Mouse (Mus musculus): ENCODE measurements around the gene Cntf.
"Not testable (repeated sequence)": the region's sequence is repeated elsewhere in the genome, so short reads cannot be mapped to it uniquely, and the experiment has no call there.

The Cntf gene

DNA sequence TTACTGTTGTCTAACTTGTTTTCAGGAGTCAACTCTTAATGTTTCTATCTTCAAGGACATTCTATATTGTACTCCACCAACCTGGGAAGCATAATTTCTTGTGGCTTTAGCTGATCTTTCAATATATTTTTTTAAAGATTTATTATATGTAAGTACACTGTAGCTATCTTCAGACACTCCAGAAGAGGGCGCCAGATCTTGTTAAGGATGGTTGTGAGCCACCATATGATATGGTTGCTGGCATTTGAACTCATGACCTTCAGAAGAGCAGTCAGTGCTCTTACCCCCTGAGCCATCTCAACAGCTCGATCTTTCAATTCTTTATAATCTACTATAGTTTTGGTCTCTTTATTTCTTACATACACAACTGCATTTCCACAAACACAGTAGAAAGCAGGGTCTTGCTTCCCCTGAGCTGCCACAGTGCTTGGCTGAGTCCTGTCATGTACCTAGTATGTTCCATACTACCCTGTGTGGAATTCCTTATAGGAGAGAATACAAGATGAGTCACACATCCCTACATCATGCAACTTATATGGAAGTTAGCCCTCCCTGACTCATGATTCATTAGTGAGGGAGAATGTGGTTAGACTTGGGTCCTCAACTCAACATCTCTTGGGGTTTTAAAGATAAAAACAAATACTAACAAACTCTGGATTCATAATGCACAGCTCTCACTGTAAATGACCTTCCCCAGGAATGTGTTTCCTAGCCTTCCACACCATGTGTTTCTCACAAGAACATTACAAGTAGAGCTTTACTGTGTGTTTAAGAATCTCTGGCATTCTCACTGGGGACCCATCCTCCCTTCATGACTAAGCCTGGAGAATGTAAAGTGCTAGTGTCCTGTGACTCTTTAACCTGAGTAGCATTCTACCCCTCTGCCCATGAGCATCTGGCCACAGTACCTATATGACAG lies 3.0 kb downstream of the Cntf start:
- peak; percentile 13 for DNase-seq (ENCODE audit: low read depth, low spot score)

DNA sequence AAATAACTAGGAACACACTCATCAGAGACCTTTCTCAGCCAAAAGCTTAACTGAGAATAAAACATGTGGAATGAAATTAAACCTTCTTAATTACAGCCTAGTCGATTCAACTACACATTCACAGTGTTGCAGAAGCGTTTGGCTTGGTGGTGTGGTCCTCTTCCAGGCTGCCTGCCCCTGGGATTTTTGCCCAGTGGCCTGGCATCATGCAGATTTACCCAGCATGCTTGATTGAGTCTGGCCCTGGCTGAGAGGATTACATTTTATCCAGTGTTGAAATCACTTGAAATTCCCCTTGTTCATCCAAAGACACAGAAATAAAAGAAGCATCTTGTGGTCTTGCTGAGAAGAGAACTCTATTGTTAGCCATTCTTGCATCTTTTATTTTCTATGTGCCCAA lies 5.8 kb downstream of the Cntf start:
- no peak for DNase-seq (ENCODE audit: low read depth, low spot score)

DNA sequence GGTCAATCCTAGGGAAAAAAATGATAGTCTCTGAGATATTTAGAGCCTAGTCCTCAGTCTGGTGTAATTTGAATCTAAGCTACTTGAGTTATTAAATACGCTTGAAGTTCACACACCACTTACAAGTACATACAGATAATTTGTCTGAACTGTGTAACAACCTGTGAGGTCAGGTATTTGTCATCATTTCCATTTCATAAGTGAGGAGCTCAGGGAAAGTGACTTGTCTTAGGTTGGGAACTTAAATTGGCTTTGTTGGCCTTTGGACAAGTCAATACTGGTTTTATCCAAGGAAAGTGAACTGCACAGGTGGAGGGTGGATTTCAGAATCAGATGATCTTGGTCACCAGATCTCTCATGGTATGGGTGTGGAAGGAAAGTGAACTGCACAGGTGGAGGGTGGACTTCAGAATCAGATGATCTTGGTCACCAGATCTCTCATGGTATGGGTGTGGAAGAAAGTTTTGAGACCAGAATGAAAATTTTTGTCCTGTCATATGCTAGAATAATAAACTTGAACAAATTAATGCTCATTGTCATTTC lies 6.4 kb downstream of the Cntf start:
- DNase-seq (ENCODE audit: low read depth, low spot score): no peak

DNA sequence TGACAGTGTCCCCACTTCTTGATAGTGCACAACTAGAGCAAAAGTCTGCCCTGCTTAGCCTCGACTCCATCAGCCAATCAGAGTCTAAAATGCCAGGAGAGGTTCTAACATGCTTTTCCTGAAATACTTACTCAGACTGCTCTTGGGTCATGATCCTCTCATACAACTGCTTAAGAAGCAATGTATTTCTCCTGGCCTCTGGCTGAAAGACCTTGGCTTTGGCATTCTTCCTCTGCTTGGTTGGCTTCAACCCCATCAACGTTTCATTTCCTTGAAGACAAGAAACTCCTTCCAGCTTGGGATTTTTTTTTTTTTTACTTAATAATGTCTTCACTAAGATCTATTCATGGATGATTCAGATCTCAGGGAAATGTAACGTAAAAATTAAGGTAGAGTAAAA lies 9.1 kb downstream of the Cntf start:
- DNase-seq (ENCODE audit: low read depth, low spot score): no peak

DNA sequence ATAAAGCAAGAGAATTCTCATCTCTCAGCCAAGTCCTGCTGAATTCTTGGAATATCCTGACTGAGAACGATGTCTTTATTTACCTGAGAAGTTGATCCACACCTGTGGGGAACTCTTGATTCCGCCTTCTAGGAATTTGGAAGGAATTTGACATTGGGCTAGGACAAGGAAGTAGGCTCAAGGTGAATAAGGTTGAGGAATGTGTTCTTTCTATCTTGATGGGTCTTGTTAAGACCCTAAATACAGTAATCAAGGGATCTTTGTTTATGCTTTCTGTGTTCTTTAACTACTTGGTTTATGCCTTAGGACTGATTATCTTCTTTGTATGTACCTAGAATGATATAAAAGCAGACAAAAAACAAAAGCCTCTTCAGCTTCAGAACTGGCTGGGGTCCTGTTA lies 33.5 kb downstream of the Cntf start:
- peak; percentile 78 for DNase-seq (ENCODE audit: low read depth, low spot score)

DNA sequence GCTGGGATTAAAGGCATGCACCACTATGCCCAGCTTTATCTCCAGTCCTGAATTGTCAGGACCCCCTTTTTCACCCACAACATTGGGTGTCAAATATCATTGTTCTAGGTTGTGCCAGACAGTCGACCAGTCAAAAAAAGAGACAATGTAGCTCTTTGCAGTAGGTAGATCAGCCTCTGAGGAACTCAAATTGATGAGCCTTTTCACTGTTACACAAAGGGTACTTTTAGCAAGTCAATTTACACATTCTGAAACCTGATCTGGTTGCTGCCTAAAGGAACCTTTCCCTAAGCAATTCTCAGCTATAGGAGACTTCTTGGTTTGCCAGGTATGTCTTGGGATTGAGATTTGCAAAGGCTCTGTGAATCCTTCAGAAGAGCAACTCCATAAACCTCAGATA lies 34.4 kb downstream of the Cntf start:
- peak; percentile 80 for DNase-seq (ENCODE audit: low read depth, low spot score)

DNA sequence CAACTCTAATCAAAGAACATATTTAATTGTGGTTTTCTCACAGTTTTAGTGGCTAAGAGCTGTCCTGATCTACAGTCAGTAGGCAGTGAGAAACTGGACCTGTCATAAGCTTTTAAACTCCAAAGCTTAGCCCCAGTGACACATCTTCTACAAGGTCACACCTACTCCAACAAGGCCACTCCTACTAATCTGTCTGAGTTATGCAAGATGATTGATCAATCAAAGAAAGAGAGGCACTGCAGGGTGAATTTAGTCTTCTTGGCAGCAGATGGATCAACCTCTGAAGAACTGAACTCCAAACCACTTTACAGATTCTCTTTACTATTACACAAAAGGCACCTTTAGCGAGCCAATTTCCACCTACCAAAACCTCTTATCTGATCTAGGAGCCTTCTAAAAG lies 39.6 kb downstream of the Cntf start:
- no peak for DNase-seq (ENCODE audit: low read depth, low spot score)

DNA sequence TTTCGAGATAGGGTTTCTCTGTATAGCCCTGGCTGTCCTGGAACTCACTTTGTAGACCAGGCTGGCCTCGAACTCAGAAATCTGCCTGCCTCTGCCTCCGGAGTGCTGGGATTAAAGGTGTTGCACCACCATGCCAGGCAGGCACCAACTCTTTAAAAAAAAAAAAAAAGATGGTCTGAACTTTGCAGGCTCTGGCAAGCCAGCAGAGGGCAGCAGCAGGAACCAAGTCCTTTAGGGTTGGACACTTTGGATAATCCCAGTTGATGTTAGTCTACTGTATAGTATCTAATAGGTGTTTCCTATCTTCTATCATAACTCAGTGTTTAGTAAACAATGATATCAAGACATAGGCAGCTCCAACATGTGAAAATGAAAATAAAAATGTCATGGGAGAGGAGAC lies 43.1 kb downstream of the Cntf start:
- DNase-seq (ENCODE audit: low read depth, low spot score): peak; percentile 44

DNA sequence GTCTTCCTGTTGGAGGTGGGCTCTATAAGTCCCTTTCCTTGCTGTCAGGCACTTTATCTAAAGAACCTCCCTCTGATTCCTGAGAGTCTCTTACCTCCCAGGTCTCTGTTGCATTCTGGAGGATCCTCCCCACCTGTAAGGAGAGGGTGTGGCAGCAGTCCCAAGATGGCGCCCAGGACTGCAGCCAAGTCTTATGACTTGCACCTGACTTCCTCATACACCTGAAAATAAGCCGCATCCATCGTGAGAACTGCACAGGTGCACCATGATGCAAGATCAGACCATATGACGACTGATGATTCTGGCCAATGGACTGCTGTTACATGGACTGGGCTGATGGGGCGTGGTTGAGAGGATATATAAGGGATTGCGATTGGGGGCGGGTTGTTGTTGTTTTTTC lies 43.8 kb downstream of the Cntf start:
- not testable (repeated sequence) for DNase-seq (ENCODE audit: low read depth, low spot score)

DNA sequence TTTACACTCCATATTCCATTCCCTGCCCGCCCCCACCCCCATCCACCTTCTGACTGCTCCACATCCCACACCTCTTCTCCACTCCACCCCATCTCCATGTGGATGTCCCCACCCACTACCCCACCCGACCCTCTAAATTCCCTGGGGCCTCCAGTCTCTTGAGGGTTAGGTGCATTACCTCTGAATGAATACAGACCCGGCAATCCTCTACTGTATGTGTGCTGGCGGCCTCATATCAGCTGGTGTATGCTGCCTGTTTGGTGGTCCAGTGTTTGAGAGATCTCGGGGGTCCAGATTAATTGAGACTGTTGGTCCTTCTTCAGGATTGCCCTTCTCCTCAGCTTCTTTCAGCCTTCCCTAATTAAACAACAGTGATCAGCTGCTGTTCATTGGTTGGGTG lies 44.5 kb downstream of the Cntf start:
- not testable (repeated sequence) for DNase-seq (ENCODE audit: low read depth, low spot score)

DNA sequence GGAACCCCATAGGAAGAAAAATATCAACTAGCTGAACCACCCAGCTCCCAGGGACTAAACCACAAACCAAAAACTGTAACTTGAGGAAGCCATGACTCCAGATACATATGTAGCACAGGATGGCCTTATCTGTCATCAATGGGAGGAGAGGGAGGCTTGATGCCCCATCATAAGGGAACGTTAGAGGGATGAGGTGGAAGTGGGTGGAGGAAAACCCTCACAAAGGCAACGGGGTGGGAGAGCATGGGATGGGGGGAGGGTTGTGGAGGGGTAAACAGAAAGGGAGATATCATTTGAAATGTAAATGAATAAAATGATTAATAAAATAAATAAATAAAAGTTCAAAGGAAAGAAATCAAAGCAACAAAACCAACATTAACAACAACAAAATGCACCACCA lies 45.0 kb downstream of the Cntf start:
- DNase-seq (ENCODE audit: low read depth, low spot score): no peak

DNA sequence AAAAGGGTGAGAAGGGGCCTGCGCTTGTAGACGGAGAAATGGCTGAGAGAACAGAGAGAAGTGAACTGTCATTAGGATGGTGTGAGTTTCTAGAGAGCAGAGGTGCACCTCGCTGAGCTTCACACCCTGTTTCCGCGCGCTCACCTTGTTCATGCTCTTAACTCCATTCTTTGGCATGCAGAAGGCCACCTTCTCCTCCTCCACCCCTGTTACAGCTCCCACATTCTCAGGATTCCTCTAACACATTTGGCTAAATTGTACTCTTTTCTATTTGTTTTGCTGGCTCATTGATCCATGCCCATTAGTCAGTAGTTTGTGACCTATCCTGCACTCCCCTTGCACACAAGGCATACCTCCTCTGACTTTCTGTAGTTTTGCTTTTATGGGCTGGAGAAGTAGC lies 46.2 kb downstream of the Cntf start:
- peak; percentile 21 for DNase-seq (ENCODE audit: low read depth, low spot score)

Measured in R1 (cell line).